ENCODE assay signal across 19 mouse cellular contexts in the genomic region with DNA sequence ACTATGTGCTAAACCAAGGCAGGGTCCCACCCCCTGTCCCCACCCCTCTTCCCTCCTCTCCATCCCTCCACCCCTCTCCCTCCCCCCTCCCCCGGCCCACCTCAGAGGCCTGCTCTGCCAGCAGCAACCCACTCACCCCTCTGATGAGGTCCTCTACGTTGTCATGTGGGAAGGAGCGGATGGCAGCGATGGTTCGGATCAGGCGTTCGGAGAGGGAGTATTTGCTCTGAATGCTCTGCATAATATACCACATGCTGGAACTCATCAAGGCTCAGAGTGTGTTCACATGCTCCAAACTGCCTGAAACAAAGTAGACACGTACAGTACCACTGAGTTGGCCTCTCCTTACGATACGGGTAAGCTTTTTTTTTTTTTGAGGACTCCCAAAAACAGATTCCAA. TPM values are rescaled to one million over a fixed set of nuclear protein-coding genes. Genes with fewer than 3 reads are reported as not detected.
"Had no signal": no experiment of that assay in that cellular context is flagged by ENCODE, and none has a peak within 500 bp of the region (broad histone marks: within the 10 kb centered on the region; RNA-seq: fewer than 3 reads in every experiment).

No protein-coding gene starts in this region.

- H3K4me3 ChIP-seq: lung, embryonic 15.5 days; megakaryocyte, embryonic 14.5 days; midbrain, embryonic 13.5 days; midbrain, embryonic 15.5 days; neural tube, embryonic 12.5 days; stomach, embryonic 15.5 days had no signal

- DNase-seq: lung, adult 2 months; lung, postnatal 14 days; lung, postnatal 36 days; right cerebral cortex, postnatal 14 days; thymus, adult 2 months; thymus, postnatal 25 days; thymus, postnatal 4 days had no signal

- H3K27ac ChIP-seq: lung, embryonic 15.5 days; macrophage; midbrain, embryonic 13.5 days; midbrain, embryonic 15.5 days; neural tube, embryonic 12.5 days; stomach, embryonic 15.5 days; stomach, postnatal 0 days had no signal

RNA-seq across cellular contexts. Expression of gene Ccdc184, which starts 24.4 kb away (rescaled TPM):
- total RNA-seq: megakaryocyte progenitor cell, adult 5-6 weeks; monocyte, adult 5-6 weeks; neutrophil, adult 5-6 weeks had no signal

RNA-seq across cellular contexts. Expression of gene Olfr288, which starts 52.8 kb away (rescaled TPM):
- total RNA-seq: megakaryocyte progenitor cell, adult 5-6 weeks; midbrain, postnatal 0 days; monocyte, adult 5-6 weeks; neutrophil, adult 5-6 weeks had no signal
